In genomic region chr13:63554569-63554968, GRCm38 (mm10) we compare ENCODE assay signal across 11 mouse cellular contexts. TPM values are rescaled to one million over a fixed set of nuclear protein-coding genes. Genes with fewer than 3 reads are reported as not detected.
DNase-seq lines count a peak whose midpoint lies in the region; ATAC-seq and TF ChIP-seq lines count a peak whose summit lies in the region.
"Had no signal": no experiment of that assay in that cellular context is flagged by ENCODE, and none has a peak within 500 bp of the region (broad histone marks: within the 10 kb centered on the region; RNA-seq: fewer than 3 reads in every experiment).

No protein-coding gene starts in this region.

- no peak for TF ChIP-seq EP300 in liver, postnatal 0 days (IDR thresholded peaks at IDR 0.05; ENCODE audit: low read depth)

- H3K4me3 ChIP-seq in neural tube, embryonic 11.5 days (ENCODE audit: low read depth, low read length), result no peak overlapping the region
- peak overlapping the region; percentile 9; the same call in 1 of the 2 replicates for H3K4me3 ChIP-seq in hindbrain, embryonic 13.5 days
- no peak overlapping the region for H3K4me3 ChIP-seq in midbrain, embryonic 14.5 days (replicated peaks; ENCODE audit: low read depth, low read length)
- no peak overlapping the region for H3K4me3 ChIP-seq in liver, postnatal 0 days (ENCODE audit: low read depth, low read length)
- H3K4me3 ChIP-seq: liver, embryonic 15.5 days had no signal

- no peaks in the 10 kb centered on the region for H3K9me3 ChIP-seq in neural tube, embryonic 11.5 days (ENCODE audit: control insufficient read depth, low read length)
- no peaks in the 10 kb centered on the region for H3K9me3 ChIP-seq in hindbrain, embryonic 13.5 days
- H3K9me3 ChIP-seq in midbrain, embryonic 14.5 days (ENCODE audit: control insufficient read depth, low read length), result no peaks in the 10 kb centered on the region
- H3K9me3 ChIP-seq in liver, postnatal 0 days (ENCODE audit: low read length), result no peaks in the 10 kb centered on the region
- H3K9me3 ChIP-seq: liver, embryonic 15.5 days had no signal

- no peaks in the 10 kb centered on the region for H3K36me3 ChIP-seq in neural tube, embryonic 11.5 days (ENCODE audit: control insufficient read depth, insufficient read depth, low read length)
- H3K36me3 ChIP-seq in hindbrain, embryonic 13.5 days, result no peaks in the 10 kb centered on the region
- no peaks in the 10 kb centered on the region for H3K36me3 ChIP-seq in midbrain, embryonic 14.5 days (ENCODE audit: control insufficient read depth, insufficient read depth, low read length)
- H3K36me3 ChIP-seq in liver, postnatal 0 days (replicated peaks; ENCODE audit: insufficient read depth, low read length), result no peaks in the 10 kb centered on the region

- H3K4me2 ChIP-seq in neural tube, embryonic 11.5 days (ENCODE audit: low read depth), result peak overlapping the region; percentile 28; the same call in 1 of the 2 replicates
- H3K4me2 ChIP-seq in hindbrain, embryonic 13.5 days, result peak overlapping the region; percentile 97
- H3K4me2 ChIP-seq in midbrain, embryonic 14.5 days (ENCODE audit: low read length), result peak overlapping the region; percentile 32
- no peak overlapping the region for H3K4me2 ChIP-seq in liver, postnatal 0 days (ENCODE audit: low read depth, low read length)
- H3K4me2 ChIP-seq: liver, embryonic 15.5 days had no signal

- H3K27me3 ChIP-seq in neural tube, embryonic 11.5 days (ENCODE audit: control insufficient read depth, insufficient read depth, low read length), result no peaks in the 10 kb centered on the region
- no peaks in the 10 kb centered on the region for H3K27me3 ChIP-seq in hindbrain, embryonic 13.5 days
- H3K27me3 ChIP-seq in midbrain, embryonic 14.5 days (ENCODE audit: control insufficient read depth, insufficient read depth, low read length), result no peaks in the 10 kb centered on the region
- no peaks in the 10 kb centered on the region for H3K27me3 ChIP-seq in liver, postnatal 0 days (ENCODE audit: insufficient read depth, low read length)
- H3K27me3 ChIP-seq: liver, embryonic 15.5 days had no signal

- peak; percentile 84 for ATAC-seq in neural tube, embryonic 11.5 days (ENCODE audit: insufficient read depth, low FRiP score, low TSS enrichment)
- peak; percentile 74 for ATAC-seq in hindbrain, embryonic 13.5 days (ENCODE audit: low FRiP score)
- ATAC-seq in midbrain, embryonic 14.5 days (ENCODE audit: low FRiP score, low TSS enrichment), result peak; percentile 70
- ATAC-seq in liver, postnatal 0 days, result no peak
- no peak for ATAC-seq in erythroid progenitor cell, adult 5-6 weeks (replicated peaks; ENCODE audit: low FRiP score, poor library complexity, severe bottlenecking)

- TF ChIP-seq CTCF in liver, postnatal 0 days (IDR thresholded peaks at IDR 0.05; ENCODE audit: low read depth), result no peak

- WGBS in neural tube, embryonic 11.5 days, result 21% methylated on average over 11 of the region's 11 CpGs
- 10% methylated on average over 11 of the region's 11 CpGs for WGBS in hindbrain, embryonic 13.5 days
- WGBS in midbrain, embryonic 14.5 days, result 2% methylated on average over 11 of the region's 11 CpGs
- WGBS in liver, postnatal 0 days (ENCODE audit: insufficient replicate concordance), result 81% methylated on average over 11 of the region's 11 CpGs

- peaks cover 93% of the 10 kb centered on the region for H3K4me1 ChIP-seq in neural tube, embryonic 11.5 days (ENCODE audit: control insufficient read depth, insufficient read depth, low read length)
- H3K4me1 ChIP-seq in hindbrain, embryonic 13.5 days (replicated peaks), result peaks cover 99% of the 10 kb centered on the region
- H3K4me1 ChIP-seq in midbrain, embryonic 14.5 days (ENCODE audit: control insufficient read depth, insufficient read depth, low read length), result peaks cover 59% of the 10 kb centered on the region
- peaks cover 36% of the 10 kb centered on the region for H3K4me1 ChIP-seq in liver, postnatal 0 days (ENCODE audit: insufficient read depth)

- no peak overlapping the region for H3K9ac ChIP-seq in neural tube, embryonic 11.5 days (ENCODE audit: low read length)
- peak overlapping the region; percentile 43; the same call in 1 of the 2 replicates for H3K9ac ChIP-seq in hindbrain, embryonic 13.5 days
- H3K9ac ChIP-seq in midbrain, embryonic 14.5 days (replicated peaks; ENCODE audit: low read length), result 0 out of 2 replicates have a peak overlapping the region, but pooled peaks have one; percentile 7
- H3K9ac ChIP-seq in liver, postnatal 0 days (replicated peaks), result no peak overlapping the region
- H3K9ac ChIP-seq: liver, embryonic 15.5 days had no signal

- peak overlapping the region; percentile 83 for H3K27ac ChIP-seq in neural tube, embryonic 11.5 days (ENCODE audit: low read depth, low read length)
- peak overlapping the region; percentile 79 for H3K27ac ChIP-seq in hindbrain, embryonic 13.5 days
- peak overlapping the region; percentile 49 for H3K27ac ChIP-seq in midbrain, embryonic 14.5 days (replicated peaks; ENCODE audit: low read depth, low read length)
- no peak overlapping the region for H3K27ac ChIP-seq in liver, postnatal 0 days (ENCODE audit: low read depth)
- H3K27ac ChIP-seq: liver, embryonic 15.5 days had no signal

- peak; percentile 77 for DNase-seq in neural tube, embryonic 11.5 days (ENCODE audit: low spot score)
- no peak for DNase-seq in neural tube, embryonic 10.5 days (ENCODE audit: extremely low spot score, low spot score)
- peak; percentile 74 for DNase-seq in midbrain, embryonic 14.5 days
- no peak for DNase-seq in yolk sac, embryonic 10.5 days (ENCODE audit: low spot score)
- DNase-seq in liver, postnatal 0 days, result no peak
- no peak for DNase-seq in thymus, postnatal 36 days
- DNase-seq: gastrocnemius, postnatal 25 days; heart, postnatal 10 days had no signal

RNA-seq across cellular contexts. Expression of gene Ptch1, which starts 18.8 kb away (rescaled TPM):
- polyA plus RNA-seq in neural tube, embryonic 11.5 days (2014; fragmentation: Nextera tagmentation; extraction: Ambion mirVana), result 22.8 and 24.2 TPM in 2 replicates
- 18.0 and 19.2 TPM in 2 replicates for polyA plus RNA-seq in hindbrain, embryonic 13.5 days (2015; fragmentation: Nextera tagmentation; extraction: Ambion mirVana)
- 17.4 and 17.8 TPM in 2 replicates for polyA plus RNA-seq in midbrain, embryonic 14.5 days (2014; fragmentation: Nextera tagmentation; extraction: Ambion mirVana)
- 1.8 and 2.5 TPM in 2 replicates for polyA plus RNA-seq in liver, postnatal 0 days (2015; fragmentation: Nextera tagmentation; extraction: Ambion mirVana)
- 4.0 and 6.3 TPM in 2 replicates for total RNA-seq in erythroid progenitor cell, adult 5-6 weeks (2015; ENCODE audit: low replicate concordance)
- total RNA-seq in erythroid progenitor cell, adult 5-6 weeks (2017; ENCODE audit: low replicate concordance), result 1.6 and 2.6 TPM in 2 replicates

RNA-seq across cellular contexts. Expression of gene Fancc, which starts 57.5 kb away (rescaled TPM):
- polyA plus RNA-seq in neural tube, embryonic 11.5 days (2014; fragmentation: Nextera tagmentation; extraction: Ambion mirVana), result 22.2 and 26.3 TPM in 2 replicates
- polyA plus RNA-seq in hindbrain, embryonic 13.5 days (2015; fragmentation: Nextera tagmentation; extraction: Ambion mirVana), result 15.7 and 16.3 TPM in 2 replicates
- polyA plus RNA-seq in midbrain, embryonic 14.5 days (2014; fragmentation: Nextera tagmentation; extraction: Ambion mirVana), result 12.6 and 18.1 TPM in 2 replicates
- 3.5 and 5.2 TPM in 2 replicates for polyA plus RNA-seq in liver, postnatal 0 days (2015; fragmentation: Nextera tagmentation; extraction: Ambion mirVana)
- total RNA-seq in erythroid progenitor cell, adult 5-6 weeks (2015; ENCODE audit: low replicate concordance), result 16.6 and 21.4 TPM in 2 replicates
- 24.1 and 25.2 TPM in 2 replicates for total RNA-seq in erythroid progenitor cell, adult 5-6 weeks (2017; ENCODE audit: low replicate concordance)

Comparison
In these comparisons a context has a peak if more than half of its experiments do, and no peak if none do; other contexts are left out.
1. DNase-seq: peak in neural tube, embryonic 11.5 days (single experiment) and midbrain, embryonic 14.5 days (single experiment); none in neural tube, embryonic 10.5 days (single experiment), yolk sac, embryonic 10.5 days (single experiment), liver, postnatal 0 days (single experiment) and thymus, postnatal 36 days (0 of 2).
2. ATAC-seq: peak in neural tube, embryonic 11.5 days (single experiment), hindbrain, embryonic 13.5 days (single experiment) and midbrain, embryonic 14.5 days (single experiment); none in liver, postnatal 0 days (single experiment) and erythroid progenitor cell, adult 5-6 weeks (single experiment).
3. H3K9ac ChIP-seq: peak in hindbrain, embryonic 13.5 days (single experiment) and midbrain, embryonic 14.5 days (single experiment); none in neural tube, embryonic 11.5 days (single experiment) and liver, postnatal 0 days (single experiment).